21 mouse cellular contexts compared by ENCODE assay signal in genomic region chr12:41185509-41185908, GRCm38 (mm10).
"Had no signal": no experiment of that assay in that cellular context is flagged by ENCODE, and none has a peak within 500 bp of the region (broad histone marks: within the 10 kb centered on the region; RNA-seq: fewer than 3 reads in every experiment).

No protein-coding gene starts in this region.

- DNase-seq: heart, postnatal 10 days; heart, postnatal 14 days; heart, postnatal 36 days; kidney, adult 11 months; kidney, adult 18-20 months; kidney, adult 2 months; kidney, adult 8-10 months; kidney, adult 9 months; kidney, postnatal 10 days; kidney, postnatal 14 days; kidney, postnatal 25 days; kidney, postnatal 36 days; kidney, postnatal 4 days; layer of hippocampus, adult 9-11 months; layer of hippocampus, postnatal 36 days had no signal

- ATAC-seq: hindbrain, embryonic 16.5 days; hindbrain, postnatal 0 days; inflammation-experienced regulatory T-cells, adult 6 months; intestine, embryonic 15.5 days; intestine, embryonic 16.5 days; intestine, postnatal 0 days had no signal
